Mouse (Mus musculus) heart, postnatal 36 days (tissue): ENCODE data around the gene Slit3. TPM values are rescaled to one million over a fixed set of nuclear protein-coding genes. Genes with fewer than 3 reads are reported as not detected.

Source experiments
- DNase-seq, 2 experiments: peaks; one replicate each; pipeline ENCODE4 v3.0.0; 2021 to 2022
- intact Hi-C: fragments of 180-260 bp; cut with DNase I; formaldehyde crosslinking; loops from one replicate; pipeline ENCODE4 v1.15.1; 2025
- total RNA-seq, 2 experiments: library from RNA; stranded (reverse); gene quantifications; 2 replicates each; pipeline ENCODE4 v1.2.3; 2021

Slit3 gene
- total RNA-seq, 2 experiments from 2014 or later: 12.0 to 13.1 TPM

DNA sequence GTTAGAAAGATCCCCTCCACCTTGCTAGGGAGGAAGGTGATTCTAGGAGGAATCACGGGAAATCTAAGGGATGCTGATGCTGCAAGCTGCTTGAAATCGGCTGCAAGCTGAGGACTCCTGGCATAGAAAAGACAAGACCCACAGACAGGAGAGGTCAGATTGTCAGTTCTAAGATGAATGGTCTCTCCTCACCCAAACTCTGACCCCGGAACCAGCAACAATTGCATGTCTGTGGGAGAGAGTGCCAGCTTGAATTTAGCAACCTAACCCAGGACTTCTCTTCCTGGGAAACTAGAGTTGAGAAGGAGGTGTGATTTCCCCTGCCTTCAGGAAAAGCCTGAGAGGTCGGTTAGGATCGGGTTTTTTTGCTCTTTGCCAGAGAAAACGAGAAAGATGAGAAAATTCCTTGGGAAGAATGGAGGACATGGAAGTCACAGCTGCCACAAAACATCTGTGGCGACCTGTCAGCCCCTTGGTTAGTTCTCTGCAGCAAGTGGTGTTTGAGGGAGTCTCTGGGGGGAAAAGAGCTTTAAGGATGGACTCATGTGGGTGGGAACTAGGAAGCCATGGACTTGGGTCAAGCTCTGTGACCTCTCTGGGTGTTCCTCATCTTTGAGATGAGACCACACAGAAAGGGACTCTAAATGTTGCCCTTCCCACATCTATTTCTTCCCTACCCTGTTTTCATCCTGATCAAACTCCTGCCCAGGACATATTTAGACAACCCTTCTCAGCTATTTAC, 425.2 kb downstream of the Slit3 start:
- DNase-seq: no peak
- intact Hi-C loops: no loop called here

- intact Hi-C loops: no loop called here
- no peak for DNase-seq
Observed at GRCm38 (mm10) chr11:35550036-35550435, 429.0 kb downstream of the Slit3 start.

- DNase-seq: no peak
- intact Hi-C loops: no loop called here
Observed at GRCm38 (mm10) chr11:35556192-35556591, 435.2 kb downstream of the Slit3 start.

DNA sequence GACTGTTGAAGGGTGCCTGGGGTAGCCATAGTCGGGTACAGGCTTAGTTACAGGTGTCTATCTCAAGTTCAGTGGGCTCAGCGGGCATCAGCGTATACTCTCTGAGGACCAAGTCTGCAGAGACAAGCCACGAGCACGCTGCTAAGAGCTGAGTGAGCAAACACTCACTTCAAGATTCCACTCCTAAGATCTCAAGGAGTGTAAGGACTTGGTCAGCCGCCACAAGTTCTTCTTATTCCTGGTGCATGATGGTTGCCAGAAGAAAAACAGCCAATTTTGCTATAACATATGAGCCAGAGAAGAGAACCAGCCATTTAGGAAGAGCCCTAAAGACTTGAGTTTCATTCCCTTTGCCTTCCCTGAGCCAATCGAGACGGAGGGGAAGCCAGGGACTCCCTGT, 436.5 kb downstream of the Slit3 start:
- DNase-seq: no peak
- intact Hi-C loops: no loop called here

GRCm38 (mm10) chr11:35558311-35558710, 437.3 kb downstream of the Slit3 start:
- intact Hi-C loops: no loop called here
- DNase-seq: no peak

- no peak for DNase-seq
- intact Hi-C loops: no loop called here
Observed at GRCm38 (mm10) chr11:35559386-35559785, 438.4 kb downstream of the Slit3 start.

DNA sequence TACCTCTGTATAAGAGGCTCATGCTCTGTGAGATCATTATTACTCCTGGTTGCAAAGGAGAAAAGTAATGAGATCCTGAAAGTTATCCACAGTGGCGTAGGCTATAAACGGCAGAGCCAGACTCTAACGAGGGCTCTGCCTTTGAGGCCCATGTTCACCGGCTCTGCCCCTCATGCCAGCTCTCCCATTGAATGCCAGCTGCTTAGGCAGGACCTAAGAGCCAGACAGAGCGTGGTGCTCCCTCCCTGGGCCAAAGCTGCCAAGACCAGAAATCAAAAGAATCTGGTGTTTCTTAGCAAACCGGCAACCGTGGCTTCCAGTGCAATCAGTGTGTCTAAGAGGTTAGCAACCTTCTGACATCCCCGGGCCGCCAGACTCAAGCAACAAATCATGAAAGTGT, 440.7 kb downstream of the Slit3 start:
- DNase-seq: no peak
- intact Hi-C loops: no loop called here

- peak in 1 of 2 experiments; percentile 21 for DNase-seq
- intact Hi-C loops: no loop called here
Observed at GRCm38 (mm10) chr11:35565322-35565721, 444.3 kb downstream of the Slit3 start.

- intact Hi-C loops: no loop called here
- no peak for DNase-seq
Observed at GRCm38 (mm10) chr11:35566686-35567085, 445.7 kb downstream of the Slit3 start.

DNA sequence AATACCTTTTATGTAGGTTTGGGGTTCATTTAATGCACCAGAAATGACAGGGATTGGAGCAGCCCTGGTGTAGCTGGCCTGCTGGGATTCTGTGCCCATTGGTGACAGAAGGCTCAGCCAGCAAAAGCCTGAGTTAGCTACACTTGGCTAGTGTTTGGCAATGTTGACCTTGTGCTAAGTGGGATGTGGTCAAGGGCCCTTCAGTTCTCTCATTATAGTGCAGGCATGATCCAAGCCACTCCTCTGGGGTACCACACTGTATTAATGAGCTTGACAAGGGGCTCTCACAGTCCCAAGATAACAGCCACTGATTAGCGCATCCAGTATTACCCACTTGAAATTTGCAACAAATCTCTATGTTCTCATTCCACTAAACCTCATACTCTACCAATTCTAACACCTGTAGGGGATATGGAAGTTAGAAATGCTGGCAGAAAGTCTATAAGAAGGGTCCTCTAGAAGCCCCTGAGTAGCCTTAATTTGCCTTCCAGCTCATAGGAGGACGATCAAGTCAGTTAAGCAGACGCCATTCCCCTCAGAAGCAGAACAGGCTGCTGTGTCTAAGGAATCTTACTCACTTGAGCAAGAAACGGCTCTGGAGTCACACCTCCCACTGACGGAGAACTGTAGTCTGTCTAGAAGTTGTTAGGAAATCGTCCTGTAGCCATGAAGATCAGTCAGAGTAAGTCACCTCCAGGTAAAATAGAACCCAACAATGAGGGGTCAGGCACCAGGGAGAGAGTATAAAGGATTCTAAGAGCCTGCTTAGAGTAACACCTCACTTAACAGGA, 448.3 kb downstream of the Slit3 start:
- DNase-seq: no peak
- intact Hi-C loops: no loop called here

GRCm38 (mm10) chr11:35569957-35570356, 448.9 kb downstream of the Slit3 start:
- no peak for DNase-seq
- intact Hi-C loops: no loop called here

DNA sequence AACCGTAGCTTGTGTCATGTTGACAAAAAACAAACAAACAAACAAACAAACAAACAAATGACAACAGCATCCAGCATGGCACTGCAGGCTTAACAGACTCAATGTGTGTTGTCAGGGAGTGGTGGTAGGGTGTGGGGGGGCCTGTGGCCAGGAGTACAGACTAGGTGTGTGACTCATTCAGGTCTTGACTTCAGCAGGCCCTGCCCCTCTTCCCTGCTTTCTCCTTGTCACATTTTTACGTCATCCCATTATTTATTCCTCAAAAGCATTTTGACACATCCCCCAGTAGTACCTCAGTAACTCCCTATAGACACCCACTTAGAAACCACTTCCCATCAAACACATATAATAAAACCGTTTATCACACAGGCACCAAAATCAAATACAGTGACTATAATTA, 450.9 kb downstream of the Slit3 start:
- DNase-seq: no peak
- intact Hi-C loops: no loop called here

GRCm38 (mm10) chr11:35578796-35579195, 457.8 kb downstream of the Slit3 start:
- intact Hi-C loops: no loop called here

GRCm38 (mm10) chr11:35582591-35582990, 461.6 kb downstream of the Slit3 start:
- DNase-seq: no peak
- intact Hi-C loops: no loop called here

More at GRCm38 (mm10) chr11:35578796-35579195, 457.8 kb downstream of the Slit3 start:
- DNase-seq: no peak

DNA sequence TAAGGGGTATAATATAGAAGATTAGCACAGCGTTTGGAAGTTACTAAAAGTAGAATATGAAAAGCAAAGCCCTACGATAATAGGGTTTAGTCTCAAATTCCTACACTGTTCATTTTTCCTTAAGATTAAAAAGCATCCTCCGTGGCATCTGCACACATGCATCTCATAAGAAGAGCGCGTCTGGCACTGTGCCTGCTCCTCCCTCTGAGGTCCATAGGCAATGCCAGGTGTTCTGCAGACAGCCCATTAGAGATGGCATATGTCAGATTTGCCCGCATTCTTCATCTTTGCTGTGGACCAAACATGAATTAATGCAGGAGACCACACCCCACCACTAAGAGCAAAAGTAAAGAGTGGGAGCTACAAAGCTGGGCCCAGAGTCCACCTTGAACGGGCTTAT, 462.6 kb downstream of the Slit3 start:
- DNase-seq: no peak
- intact Hi-C loops: no loop called here

GRCm38 (mm10) chr11:35587174-35587959, 466.3 kb downstream of the Slit3 start:
- DNase-seq: peak; percentile 68 to 76
- intact Hi-C loops: no loop called here

DNA sequence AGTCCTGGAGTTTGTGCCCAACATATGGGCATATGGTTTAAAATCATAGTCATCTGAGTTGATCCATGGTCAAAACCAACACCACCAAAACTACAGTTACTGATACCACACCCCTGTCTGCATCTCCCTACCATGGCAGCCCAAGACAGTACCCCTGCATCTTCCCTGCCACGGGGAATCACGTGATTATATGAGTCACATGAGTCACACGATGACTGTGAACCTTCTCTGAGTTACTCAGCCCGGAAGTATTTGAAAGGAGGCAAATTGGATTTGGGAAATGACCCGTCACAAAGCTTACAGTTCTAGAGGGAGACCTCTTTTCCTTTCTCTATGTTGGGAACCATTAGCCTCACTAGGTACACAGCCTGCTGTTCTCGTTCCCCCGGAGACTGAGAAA, 468.9 kb downstream of the Slit3 start:
- no peak for DNase-seq
- intact Hi-C loops: no loop called here

- intact Hi-C loops: no loop called here
- no peak for DNase-seq
Observed at GRCm38 (mm10) chr11:35593146-35594034, 472.4 kb downstream of the Slit3 start.

GRCm38 (mm10) chr11:35596064-35596463, 475.0 kb downstream of the Slit3 start:
- no peak for DNase-seq
- intact Hi-C loops: no loop called here

GRCm38 (mm10) chr11:35597882-35598281, 476.9 kb downstream of the Slit3 start:
- no peak for DNase-seq
- intact Hi-C loops: no loop called here
